12 mouse cellular contexts compared by ENCODE assay signal in genomic region chr9:6901620-6902019, GRCm38 (mm10).
"Had no signal": no experiment of that assay in that cellular context is flagged by ENCODE, and none has a peak within 500 bp of the region (broad histone marks: within the 10 kb centered on the region; RNA-seq: fewer than 3 reads in every experiment).

No protein-coding gene starts in this region.

- DNase-seq: gastrocnemius, adult 2 months; gastrocnemius, postnatal 10 days; gastrocnemius, postnatal 25 days; heart, adult 2 months; heart, postnatal 4 days; kidney, adult 18-20 months; kidney, adult 8-10 months; kidney, postnatal 10 days; kidney, postnatal 25 days; kidney, postnatal 4 days; liver; liver, embryonic 13.5 days had no signal
